Mouse (Mus musculus): ENCODE results near the gene Aaed1. TPM values are rescaled to one million over a fixed set of nuclear protein-coding genes. Genes with fewer than 3 reads are reported as not detected.
"Not testable (repeated sequence)": the region's sequence is repeated elsewhere in the genome, so short reads cannot be mapped to it uniquely, and the experiment has no call there.

The Aaed1 gene
- total RNA-seq, 2 experiments from 2014 or later, result 19.0 to 20.8 TPM

- TF ChIP-seq CTCF (IDR thresholded peaks at IDR 0.05), result no peak
- Histone ChIP-seq H3K27ac (no peak overlapping the region), H3K4me3 (no peak overlapping the region)
- no peak for DNase-seq (ENCODE audit: extremely low spot score in 1 of 2, low spot score in 2 of 2)
- intact Hi-C loops (cut with DNase I), result no loop called here
Measured at GRCm38 (mm10) chr13:64264586-64264985, 47.9 kb downstream of the Aaed1 start.

GRCm38 (mm10) chr13:64259903-64260302, 52.6 kb downstream of the Aaed1 start:
- H3K4me3 ChIP-seq, result no peak overlapping the region
- DNase-seq (ENCODE audit: extremely low spot score in 1 of 2, low spot score in 2 of 2), result no peak
- intact Hi-C loops (cut with DNase I), result no loop called here
- H3K27ac ChIP-seq, result no peak overlapping the region
- TF ChIP-seq CTCF (IDR thresholded peaks at IDR 0.05), result no peak

GRCm38 (mm10) chr13:64258516-64258821, 54.0 kb downstream of the Aaed1 start:
- no peak for TF ChIP-seq CTCF (IDR thresholded peaks at IDR 0.05)
- intact Hi-C loops (cut with DNase I), result no loop called here
- H3K27ac ChIP-seq, result no peak overlapping the region
- H3K4me3 ChIP-seq, result no peak overlapping the region
- no peak for DNase-seq (ENCODE audit: extremely low spot score in 1 of 2, low spot score in 2 of 2)

- Histone ChIP-seq H3K4me3 (no peak overlapping the region), H3K27ac (no peak overlapping the region)
- TF ChIP-seq CTCF (IDR thresholded peaks at IDR 0.05), result no peak
- DNase-seq (ENCODE audit: extremely low spot score in 1 of 2, low spot score in 2 of 2), result no peak
- intact Hi-C loops (cut with DNase I), result no loop called here
Measured at GRCm38 (mm10) chr13:64257814-64258515, 54.5 kb downstream of the Aaed1 start.

- DNase-seq (ENCODE audit: extremely low spot score in 1 of 2, low spot score in 2 of 2), result no peak
- intact Hi-C loops (cut with DNase I), result no loop called here
- no peak overlapping the region for H3K27ac ChIP-seq
- no peak overlapping the region for H3K4me3 ChIP-seq
- no peak for TF ChIP-seq CTCF (IDR thresholded peaks at IDR 0.05)
Measured at GRCm38 (mm10) chr13:64257010-64257813, 55.3 kb downstream of the Aaed1 start.

DNA sequence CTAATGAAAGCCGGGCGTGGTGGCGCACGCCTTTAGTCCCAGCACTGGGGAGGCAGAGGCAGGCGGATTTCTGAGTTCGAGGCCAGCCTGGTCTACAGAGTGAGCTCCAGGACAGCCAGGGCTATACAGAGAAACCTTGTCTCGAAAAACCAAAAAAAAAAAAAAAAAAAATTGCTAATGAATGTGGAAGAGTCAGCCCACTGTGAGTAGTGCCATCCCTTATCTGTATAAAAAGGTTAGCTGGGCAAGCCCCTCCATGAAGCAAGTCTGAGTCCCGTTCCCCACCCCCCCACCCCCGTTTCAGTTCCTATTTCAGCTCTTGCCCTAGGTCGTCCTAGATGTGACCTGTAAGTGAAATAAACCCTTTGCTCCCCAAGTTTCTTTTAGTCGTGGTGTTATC, 58.3 kb downstream of the Aaed1 start:
- DNase-seq (ENCODE audit: extremely low spot score in 1 of 2, low spot score in 2 of 2); H3K4me3 ChIP-seq; H3K27ac ChIP-seq; intact Hi-C loops (cut with DNase I): not testable (repeated sequence)

DNA sequence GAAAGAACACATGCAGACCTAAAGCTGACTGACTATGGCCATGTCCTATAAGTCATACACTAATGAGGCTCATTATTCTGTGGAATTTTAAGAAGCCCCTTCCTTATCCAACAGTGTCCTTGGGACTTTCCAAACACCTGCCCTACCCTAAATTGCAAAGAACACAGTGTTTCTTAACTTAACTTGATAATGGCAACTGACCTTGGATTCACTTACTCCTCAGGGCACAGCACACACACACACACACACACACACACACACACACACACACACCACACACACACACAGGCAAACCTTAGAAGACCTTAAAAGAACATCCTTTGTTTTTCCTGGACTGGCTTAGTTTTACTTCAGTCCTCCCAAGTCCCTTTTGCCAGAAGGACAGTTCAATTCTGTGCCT, 58.8 kb downstream of the Aaed1 start:
- intact Hi-C loops (cut with DNase I), result no loop called here

GRCm38 (mm10) chr13:64252147-64252546, 60.4 kb downstream of the Aaed1 start:
- no peak overlapping the region for H3K27ac ChIP-seq
- no peak overlapping the region for H3K4me3 ChIP-seq
- DNase-seq (ENCODE audit: extremely low spot score in 1 of 2, low spot score in 2 of 2), result no peak
- TF ChIP-seq CTCF (IDR thresholded peaks at IDR 0.05), result no peak
- intact Hi-C loops (cut with DNase I), result no loop called here

More for the DNA sequence above, 58.8 kb downstream of the Aaed1 start:
- Histone ChIP-seq H3K4me3 (no peak overlapping the region), H3K27ac (no peak overlapping the region)
- TF ChIP-seq CTCF (IDR thresholded peaks at IDR 0.05), result no peak
- no peak for DNase-seq (ENCODE audit: extremely low spot score in 1 of 2, low spot score in 2 of 2)

DNA sequence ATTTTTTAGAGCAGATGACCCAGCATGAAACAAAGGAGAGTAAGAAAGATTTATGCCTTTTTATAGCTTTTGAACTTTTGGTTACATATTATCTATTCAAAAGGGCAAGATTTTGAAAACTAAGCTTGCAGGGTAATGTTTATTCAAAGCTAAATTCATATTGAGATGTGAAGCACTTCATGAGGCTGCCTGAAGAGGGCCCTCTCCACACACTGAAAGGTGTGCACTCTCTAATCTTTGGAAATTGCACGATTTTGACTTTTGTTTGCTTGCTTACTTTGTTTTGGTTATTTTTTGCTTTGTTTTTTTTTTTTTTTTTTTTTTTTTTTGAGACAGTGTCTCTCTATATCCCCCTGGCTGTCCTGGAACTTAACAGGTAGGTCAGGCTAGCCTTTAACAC, 62.1 kb downstream of the Aaed1 start:
- no peak overlapping the region for H3K27ac ChIP-seq
- DNase-seq (ENCODE audit: extremely low spot score in 1 of 2, low spot score in 2 of 2), result no peak
- H3K4me3 ChIP-seq, result no peak overlapping the region
- intact Hi-C loops (cut with DNase I), result no loop called here
- peak; percentile 65 for TF ChIP-seq CTCF (IDR thresholded peaks at IDR 0.05)

GRCm38 (mm10) chr13:64248775-64249524, 63.6 kb downstream of the Aaed1 start:
- H3K4me3 ChIP-seq, result peak overlapping the region; percentile 48
- H3K27ac ChIP-seq, result 0 out of 2 replicates have a peak overlapping the region, but pooled peaks have one; percentile 36
- peak; percentile 80 to 82 for DNase-seq (ENCODE audit: extremely low spot score in 1 of 2, low spot score in 2 of 2)
- peak; percentile 95 for TF ChIP-seq CTCF (IDR thresholded peaks at IDR 0.05)
- intact Hi-C loops (cut with DNase I), result loop anchor here (2.0 kb wide), 1 partner anchor 58 kb away; no protein-coding TSS in a partner anchor

- intact Hi-C loops (cut with DNase I), result loop anchor here (2.0 kb wide), 1 partner anchor 59 kb away; no protein-coding TSS in a partner anchor
- TF ChIP-seq CTCF (IDR thresholded peaks at IDR 0.05), result no peak
- H3K4me3 ChIP-seq, result peak overlapping the region; percentile 48
- 0 out of 2 replicates have a peak overlapping the region, but pooled peaks have one; percentile 36 for H3K27ac ChIP-seq
- DNase-seq (ENCODE audit: extremely low spot score in 1 of 2, low spot score in 2 of 2), result no peak
Measured at GRCm38 (mm10) chr13:64248161-64248774, 64.2 kb downstream of the Aaed1 start.
